Mouse (Mus musculus) E14TG2a.4 (cell line): ENCODE measurements around the gene Sntg2.

Experiments
- H3K27me3 ChIP-seq: 2 replicates; pipeline ENCODE4 v1.6.1; 2014; ENCODE audit warnings: low read length, control low read depth; ENCODE audit not compliant: insufficient read depth
- H3K36me3 ChIP-seq: 2 replicates; pipeline ENCODE4 v1.6.1; 2014; ENCODE audit warnings: low read length, control low read depth; ENCODE audit not compliant: insufficient read depth
- H3K4me1 ChIP-seq: replicated peaks from 2 replicates; pipeline ENCODE4 v1.6.1; 2014; ENCODE audit warnings: low read depth, low read length, control low read depth
- H3K4me3 ChIP-seq: replicated peaks from 2 replicates; pipeline ENCODE4 v1.5.1; 2014; ENCODE audit warnings: mild to moderate bottlenecking, low read length
- H3K9me3 ChIP-seq: 2 replicates; pipeline ENCODE4 v1.6.1; 2014; ENCODE audit warnings: low read length, control low read depth
- CTCF ChIP-seq: conservative IDR thresholded peaks from 2 replicates; pipeline ENCODE4 v1.5.1; 2014; ENCODE audit warnings: low read length
- NANOG ChIP-seq: IDR thresholded peaks from 2 replicates; pipeline ENCODE4 v1.6.1; 2014; ENCODE audit warnings: borderline replicate concordance, low read length, mixed read lengths
- POU5F1 ChIP-seq: IDR thresholded peaks from 2 replicates; pipeline ENCODE4 v1.6.1; 2014; ENCODE audit warnings: low read length, borderline replicate concordance

The Sntg2 gene

GRCm38 (mm10) chr12:30357666-30358065 is 15.5 kb downstream of the Sntg2 start:
- no peaks in the 10 kb centered on the region for H3K36me3 ChIP-seq
- no peak for TF ChIP-seq NANOG
- no peak for TF ChIP-seq POU5F1
- no peak for TF ChIP-seq CTCF
- H3K4me3 ChIP-seq, result no peak overlapping the region
- no peaks in the 10 kb centered on the region for H3K9me3 ChIP-seq
- H3K4me1 ChIP-seq, result no peaks in the 10 kb centered on the region
- H3K27me3 ChIP-seq, result no peaks in the 10 kb centered on the region

- no peaks in the 10 kb centered on the region for H3K27me3 ChIP-seq
- H3K4me3 ChIP-seq, result no peak overlapping the region
- TF ChIP-seq POU5F1 (no peak), NANOG (no peak), CTCF (no peak)
- H3K9me3 ChIP-seq, result no peaks in the 10 kb centered on the region
- H3K4me1 ChIP-seq, result no peaks in the 10 kb centered on the region
- no peaks in the 10 kb centered on the region for H3K36me3 ChIP-seq
Measured at GRCm38 (mm10) chr12:30352393-30352792, 20.8 kb downstream of the Sntg2 start.

GRCm38 (mm10) chr12:30348036-30348435 is 25.1 kb downstream of the Sntg2 start:
- Histone ChIP-seq H3K27me3 (no peaks in the 10 kb centered on the region), H3K36me3 (no peaks in the 10 kb centered on the region), H3K9me3 (no peaks in the 10 kb centered on the region), H3K4me3 (no peak overlapping the region), H3K4me1 (no peaks in the 10 kb centered on the region)
- TF ChIP-seq CTCF (no peak), NANOG (no peak)

- TF ChIP-seq CTCF (no peak), NANOG (no peak), POU5F1 (no peak)
- H3K9me3 ChIP-seq, result no peaks in the 10 kb centered on the region
- H3K4me3 ChIP-seq, result no peak overlapping the region
- H3K36me3 ChIP-seq, result no peaks in the 10 kb centered on the region
- no peaks in the 10 kb centered on the region for H3K4me1 ChIP-seq
- H3K27me3 ChIP-seq, result no peaks in the 10 kb centered on the region
Measured at GRCm38 (mm10) chr12:30347284-30347683, 25.9 kb downstream of the Sntg2 start.

- Histone ChIP-seq H3K27me3 (no peaks in the 10 kb centered on the region), H3K36me3 (no peaks in the 10 kb centered on the region), H3K4me1 (no peaks in the 10 kb centered on the region), H3K4me3 (no peak overlapping the region), H3K9me3 (no peaks in the 10 kb centered on the region)
- TF ChIP-seq POU5F1 (no peak), NANOG (no peak), CTCF (no peak)
Measured at GRCm38 (mm10) chr12:30344806-30345205, 28.4 kb downstream of the Sntg2 start.

GRCm38 (mm10) chr12:30336301-30336700 is 36.9 kb downstream of the Sntg2 start:
- Histone ChIP-seq H3K4me1 (no peaks in the 10 kb centered on the region), H3K4me3 (no peak overlapping the region), H3K27me3 (no peaks in the 10 kb centered on the region), H3K36me3 (no peaks in the 10 kb centered on the region), H3K9me3 (no peaks in the 10 kb centered on the region)
- TF ChIP-seq POU5F1 (no peak), NANOG (no peak), CTCF (no peak)

- Histone ChIP-seq H3K4me3 (no peak overlapping the region), H3K4me1 (no peaks in the 10 kb centered on the region), H3K27me3 (no peaks in the 10 kb centered on the region), H3K9me3 (no peaks in the 10 kb centered on the region), H3K36me3 (no peaks in the 10 kb centered on the region)
- no peak for TF ChIP-seq NANOG
- TF ChIP-seq CTCF, result no peak
- no peak for TF ChIP-seq POU5F1
Measured at GRCm38 (mm10) chr12:30334502-30334901, 38.7 kb downstream of the Sntg2 start.

- no peak for TF ChIP-seq POU5F1
- no peak for TF ChIP-seq CTCF
- no peak for TF ChIP-seq NANOG
- no peaks in the 10 kb centered on the region for H3K4me1 ChIP-seq
- no peaks in the 10 kb centered on the region for H3K36me3 ChIP-seq
Measured at GRCm38 (mm10) chr12:30317971-30318370, 55.2 kb downstream of the Sntg2 start.

GRCm38 (mm10) chr12:30313021-30313420 is 60.2 kb downstream of the Sntg2 start:
- Histone ChIP-seq H3K4me3 (no peak overlapping the region), H3K36me3 (no peaks in the 10 kb centered on the region), H3K4me1 (no peaks in the 10 kb centered on the region), H3K27me3 (no peaks in the 10 kb centered on the region), H3K9me3 (peaks cover 26% of the 10 kb centered on the region)
- TF ChIP-seq CTCF (no peak), NANOG (no peak), POU5F1 (no peak)

More at GRCm38 (mm10) chr12:30317971-30318370, 55.2 kb downstream of the Sntg2 start:
- Histone ChIP-seq H3K27me3 (no peaks in the 10 kb centered on the region), H3K9me3 (peaks cover 20% of the 10 kb centered on the region), H3K4me3 (no peak overlapping the region)
